Mouse (Mus musculus): ENCODE measurements around the gene Tcf20. TPM values are rescaled to one million over a fixed set of nuclear protein-coding genes. Genes with fewer than 3 reads are reported as not detected.
"Not testable (repeated sequence)": the region's sequence is repeated elsewhere in the genome, so short reads cannot be mapped to it uniquely, and the experiment has no call there.

Tcf20 gene
- polyA plus RNA-seq, 1 experiment from 2014 or later = 15.5 TPM

DNA sequence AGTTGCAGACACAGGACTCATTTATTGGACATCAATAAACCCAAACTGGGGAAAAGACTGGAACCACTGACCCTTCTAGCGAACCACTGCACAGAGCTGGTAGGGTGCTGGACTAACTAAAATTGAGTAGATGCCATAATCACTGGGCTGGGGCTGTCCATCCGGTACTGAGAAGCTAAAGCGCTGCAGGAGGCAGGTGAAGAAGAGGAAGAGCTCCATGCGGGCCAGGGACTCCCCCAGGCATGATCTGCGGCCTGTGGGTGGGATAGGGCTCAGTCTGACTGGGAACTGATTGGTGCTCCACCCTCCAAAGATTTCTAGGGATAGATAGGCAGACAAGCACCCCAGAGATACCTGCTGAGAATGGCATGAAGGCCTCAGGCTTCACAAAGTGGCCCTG, 209.8 kb downstream of the Tcf20 start:
- not testable (repeated sequence) for H3K4me3 ChIP-seq (ENCODE audit: low read depth, low read length); H3K4me1 ChIP-seq (ENCODE audit: control insufficient read depth, insufficient read depth, low read length); H3K9ac ChIP-seq (replicated peaks; ENCODE audit: low read depth, low read length); ATAC-seq (ENCODE audit: insufficient number of reproducible peaks, insufficient read depth, low FRiP score, low read depth); H3K36me3 ChIP-seq (ENCODE audit: control insufficient read depth, insufficient read depth, low read length); H3K27me3 ChIP-seq (ENCODE audit: control insufficient read depth, insufficient read depth, low read length); H3K9me3 ChIP-seq (ENCODE audit: control insufficient read depth, low read depth, low read length); H3K27ac ChIP-seq (ENCODE audit: low read length); H3K4me2 ChIP-seq (replicated peaks; ENCODE audit: low read depth, low read length)
- WGBS = 86% methylated on average over 5 of the region's 5 CpGs

DNA sequence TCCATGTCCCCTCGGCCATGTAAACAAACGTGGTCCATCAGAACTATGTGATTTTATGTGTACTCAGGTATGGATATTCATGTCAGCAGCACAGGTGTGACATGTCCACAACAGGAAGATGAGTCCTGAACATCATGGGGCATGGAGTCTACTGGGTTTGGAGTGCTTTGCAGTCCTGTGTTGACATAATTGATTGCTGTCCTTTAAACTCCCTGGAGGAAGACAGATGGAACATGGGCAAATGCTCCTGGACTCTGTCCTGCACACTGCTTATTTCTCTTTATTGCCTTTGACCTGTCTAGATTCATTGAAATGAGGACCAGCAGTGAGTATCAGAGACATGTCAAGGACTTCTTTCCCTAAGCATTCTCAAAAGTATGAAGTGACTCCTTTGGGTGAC, 221.7 kb downstream of the Tcf20 start:
- no peaks in the 10 kb centered on the region for H3K4me1 ChIP-seq (ENCODE audit: control insufficient read depth, insufficient read depth, low read length)
- WGBS = 81% methylated on average over 2 of the region's 2 CpGs

GRCm38 (mm10) chr15:82764881-82765280, 222.8 kb downstream of the Tcf20 start:
- Histone ChIP-seq H3K9ac (replicated peaks; ENCODE audit: low read depth, low read length) (no peak overlapping the region), H3K4me2 (replicated peaks; ENCODE audit: low read depth, low read length) (no peak overlapping the region), H3K4me1 (ENCODE audit: control insufficient read depth, insufficient read depth, low read length) (no peaks in the 10 kb centered on the region), H3K27ac (ENCODE audit: low read length) (no peak overlapping the region), H3K4me3 (ENCODE audit: low read depth, low read length) (no peak overlapping the region), H3K36me3 (ENCODE audit: control insufficient read depth, insufficient read depth, low read length) (no peaks in the 10 kb centered on the region), H3K9me3 (ENCODE audit: control insufficient read depth, low read depth, low read length) (no peaks in the 10 kb centered on the region), H3K27me3 (ENCODE audit: control insufficient read depth, insufficient read depth, low read length) (no peaks in the 10 kb centered on the region)
- no peak for ATAC-seq (ENCODE audit: insufficient number of reproducible peaks, insufficient read depth, low FRiP score, low read depth)
- WGBS = 79% methylated on average over 6 of the region's 6 CpGs

More for the DNA sequence above, 221.7 kb downstream of the Tcf20 start:
- no peaks in the 10 kb centered on the region for H3K9me3 ChIP-seq (ENCODE audit: control insufficient read depth, low read depth, low read length)
- H3K27me3 ChIP-seq (ENCODE audit: control insufficient read depth, insufficient read depth, low read length) = no peaks in the 10 kb centered on the region
- no peak overlapping the region for H3K27ac ChIP-seq (ENCODE audit: low read length)
- H3K4me2 ChIP-seq (replicated peaks; ENCODE audit: low read depth, low read length) = no peak overlapping the region
- no peaks in the 10 kb centered on the region for H3K36me3 ChIP-seq (ENCODE audit: control insufficient read depth, insufficient read depth, low read length)
- H3K4me3 ChIP-seq (ENCODE audit: low read depth, low read length) = no peak overlapping the region
- no peak for ATAC-seq (ENCODE audit: insufficient number of reproducible peaks, insufficient read depth, low FRiP score, low read depth)
- no peak overlapping the region for H3K9ac ChIP-seq (replicated peaks; ENCODE audit: low read depth, low read length)

GRCm38 (mm10) chr15:82763631-82764420, 223.8 kb downstream of the Tcf20 start, which contains the start of gene Cyp2d40:
Gene Cyp2d40, minus strand, starts transcription at chr15:82764183.
- Histone ChIP-seq H3K9ac (replicated peaks; ENCODE audit: low read depth, low read length) (no peak within 1 kb of the TSS), H3K4me2 (replicated peaks; ENCODE audit: low read depth, low read length) (no peak within 1 kb of the TSS), H3K4me1 (ENCODE audit: control insufficient read depth, insufficient read depth, low read length) (no peaks in the 10 kb centered on the region), H3K27ac (ENCODE audit: low read length) (no peak within 1 kb of the TSS), H3K36me3 (ENCODE audit: control insufficient read depth, insufficient read depth, low read length) (no peaks in the 10 kb centered on the region), H3K4me3 (ENCODE audit: low read depth, low read length) (no peak within 1 kb of the TSS), H3K27me3 (ENCODE audit: control insufficient read depth, insufficient read depth, low read length) (no peaks in the 10 kb centered on the region), H3K9me3 (ENCODE audit: control insufficient read depth, low read depth, low read length) (no peaks in the 10 kb centered on the region)
- ATAC-seq (ENCODE audit: insufficient number of reproducible peaks, insufficient read depth, low FRiP score, low read depth) = no peak
- WGBS = 92% methylated on average over 9 of the region's 9 CpGs

Small RNA genes lying within 50 kb of the gene (microRNA-seq; reads per million reads assigned to microRNA genes)
- gene Gm27618 (not detected), gene Mir3080 (21.1 reads per million, percentile 27 among the genes with 10 or more reads in this experiment)

Other genes starting within 250 kb of the Tcf20 start
- not detected in 2 replicates for gene Cyp2d40, start 223.7 kb downstream of the Tcf20 start, polyA plus RNA-seq (2014; fragmentation: Nextera tagmentation; extraction: Ambion mirVana)
- gene Cyp2d26, start 193.6 kb downstream of the Tcf20 start, polyA plus RNA-seq (2014; fragmentation: Nextera tagmentation; extraction: Ambion mirVana) = 10.7 and 12.1 TPM in 2 replicates
- gene Nfam1, start 45.4 kb upstream of the Tcf20 start, polyA plus RNA-seq (2014; fragmentation: Nextera tagmentation; extraction: Ambion mirVana) = 2.5 and 2.8 TPM in 2 replicates
- gene Serhl, start 101.6 kb upstream of the Tcf20 start, polyA plus RNA-seq (2014; fragmentation: Nextera tagmentation; extraction: Ambion mirVana) = 58.9 and 61.7 TPM in 2 replicates
- gene Rrp7a, start 134.9 kb upstream of the Tcf20 start, polyA plus RNA-seq (2014; fragmentation: Nextera tagmentation; extraction: Ambion mirVana) = 45.9 and 49.3 TPM in 2 replicates
- gene Poldip3, start 161.5 kb upstream of the Tcf20 start, polyA plus RNA-seq (2014; fragmentation: Nextera tagmentation; extraction: Ambion mirVana) = 158 and 161 TPM in 2 replicates
- 207 and 214 TPM in 2 replicates for gene Cyb5r3, start 184.7 kb upstream of the Tcf20 start, polyA plus RNA-seq (2014; fragmentation: Nextera tagmentation; extraction: Ambion mirVana)

Data from stomach, embryonic 14.5 days (tissue).